Mouse (Mus musculus) thymus, adult 2 months (tissue): ENCODE measurements around the gene Npepps.

ENCODE experiments used
- CTCF ChIP-seq: fragments of 200-500 bp; IDR thresholded peaks from 2 replicates; pipeline ENCODE4 v1.5.1; 2012; ENCODE audit warnings: mild to moderate bottlenecking, control low read depth, low read length, moderate library complexity, borderline replicate concordance; ENCODE audit not compliant: control insufficient read depth, poor library complexity, insufficient read depth; ENCODE audit errors: extremely low read depth
- POLR2A ChIP-seq: fragments of 200-500 bp; IDR thresholded peaks from 2 replicates; pipeline ENCODE4 v1.6.1; 2012; ENCODE audit warnings: mild to moderate bottlenecking, low read length, control low read depth, moderate library complexity; ENCODE audit not compliant: control insufficient read depth, poor library complexity, insufficient read depth; ENCODE audit errors: extremely low read depth

DNA sequence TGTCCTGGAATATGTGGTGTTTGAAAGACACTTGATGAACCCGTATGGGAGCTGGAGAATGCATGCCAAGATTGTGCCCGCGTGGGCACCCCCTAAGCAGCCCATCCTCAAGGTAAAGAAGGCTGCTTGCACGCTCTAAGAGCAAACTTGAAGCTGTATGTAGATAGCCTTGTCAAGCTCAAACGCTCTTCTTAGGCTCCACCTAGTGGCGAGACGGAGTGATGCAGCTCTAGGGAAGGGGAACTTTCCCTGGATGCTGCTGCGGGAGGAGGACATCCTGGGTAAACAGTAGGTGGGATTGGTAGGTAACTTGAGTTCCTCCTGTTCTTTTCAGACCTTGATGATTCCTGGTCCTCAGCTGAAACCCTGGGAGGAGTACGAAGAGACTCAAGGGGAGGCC, 47.7 kb upstream of the Npepps start:
- peak; percentile 80; the same call in 1 of the 2 replicates for TF ChIP-seq CTCF
- no peak for TF ChIP-seq POLR2A
